Mouse (Mus musculus) heart, adult 11 months (tissue): ENCODE results near the gene H2-M10.2.
A peak's percentile ranks its signal among the peaks of the same experiment; 100 is the strongest.

Source experiments
- DNase-seq: peaks from one replicate; pipeline ENCODE4 v3.0.0; 2022

The H2-M10.2 gene

DNA sequence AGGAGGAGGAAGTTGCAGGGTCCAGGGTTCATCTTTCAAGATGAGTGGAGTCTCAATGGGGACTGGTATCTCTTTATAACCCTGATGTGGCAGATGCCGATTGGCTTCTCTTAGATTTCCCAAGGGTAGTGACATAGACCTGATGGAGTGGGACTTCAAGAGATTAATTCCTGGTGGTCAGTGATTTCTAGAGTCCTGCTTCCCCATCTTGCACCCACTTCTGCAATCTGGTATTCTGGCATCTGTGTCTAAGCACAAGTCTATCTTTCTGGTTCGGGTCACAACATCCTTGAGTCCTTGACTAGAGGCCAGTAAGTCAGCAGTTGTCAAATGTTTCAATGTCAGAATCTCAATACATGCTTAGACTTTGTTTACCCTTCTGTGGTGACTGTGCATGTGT is at the start of gene H2-M10.2:
Gene H2-M10.2 (minus strand): TSS at position 101 of the 400 bp plus-strand sequence.
- no peak for DNase-seq

DNA sequence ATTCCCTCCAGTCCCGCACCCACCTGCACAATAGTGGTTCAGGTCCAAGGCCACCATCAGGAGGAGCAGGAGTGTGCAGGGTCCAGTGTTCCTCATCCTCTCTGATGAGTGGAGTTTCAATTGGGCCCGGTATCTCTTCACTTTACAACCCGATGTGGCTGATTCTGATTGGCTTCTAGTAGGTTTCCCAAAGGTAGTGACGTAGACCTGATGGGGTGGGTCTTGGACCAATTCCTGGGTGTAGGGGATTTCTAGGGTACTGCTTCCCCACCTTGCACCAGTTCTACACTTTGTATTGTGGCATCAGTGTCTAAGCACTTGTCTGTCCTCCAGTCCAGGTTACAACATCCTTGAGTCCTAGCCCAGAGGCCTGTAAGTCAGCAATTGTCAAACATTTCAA is 39.8 kb upstream of the H2-M10.2 start, which contains the start of gene H2-M10.1:
Gene H2-M10.1 (minus strand): TSS at position 101 of the 400 bp plus-strand sequence.
- no peak for DNase-seq

DNA sequence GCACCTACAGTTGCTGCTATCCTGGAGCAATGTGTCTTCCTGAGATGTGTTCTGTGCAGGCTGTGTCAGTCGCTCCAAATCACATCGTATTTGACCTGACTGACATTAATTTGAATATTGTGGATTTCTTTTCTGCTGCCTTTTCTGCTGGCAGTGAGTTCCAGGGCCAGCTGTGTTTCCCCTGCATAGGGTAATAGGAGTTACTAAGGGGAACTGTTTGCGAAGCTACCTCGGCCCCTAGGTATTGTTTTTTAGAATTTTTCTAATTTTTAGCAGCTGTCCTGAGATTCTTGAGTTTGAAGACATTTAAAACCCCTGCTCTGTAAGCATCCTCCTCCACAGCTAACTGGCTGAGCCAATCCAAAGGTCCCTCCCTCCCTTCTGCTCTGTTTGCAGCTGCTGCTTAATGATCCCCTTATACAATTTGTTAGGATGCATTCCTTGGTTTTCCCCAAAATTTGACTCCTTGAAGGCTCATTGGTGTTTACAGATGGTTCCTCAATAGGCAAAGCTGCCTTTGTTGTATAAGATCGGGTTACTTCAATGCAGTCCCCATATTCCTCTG is 29.5 kb upstream of the H2-M10.2 start:
- DNase-seq = no peak

DNA sequence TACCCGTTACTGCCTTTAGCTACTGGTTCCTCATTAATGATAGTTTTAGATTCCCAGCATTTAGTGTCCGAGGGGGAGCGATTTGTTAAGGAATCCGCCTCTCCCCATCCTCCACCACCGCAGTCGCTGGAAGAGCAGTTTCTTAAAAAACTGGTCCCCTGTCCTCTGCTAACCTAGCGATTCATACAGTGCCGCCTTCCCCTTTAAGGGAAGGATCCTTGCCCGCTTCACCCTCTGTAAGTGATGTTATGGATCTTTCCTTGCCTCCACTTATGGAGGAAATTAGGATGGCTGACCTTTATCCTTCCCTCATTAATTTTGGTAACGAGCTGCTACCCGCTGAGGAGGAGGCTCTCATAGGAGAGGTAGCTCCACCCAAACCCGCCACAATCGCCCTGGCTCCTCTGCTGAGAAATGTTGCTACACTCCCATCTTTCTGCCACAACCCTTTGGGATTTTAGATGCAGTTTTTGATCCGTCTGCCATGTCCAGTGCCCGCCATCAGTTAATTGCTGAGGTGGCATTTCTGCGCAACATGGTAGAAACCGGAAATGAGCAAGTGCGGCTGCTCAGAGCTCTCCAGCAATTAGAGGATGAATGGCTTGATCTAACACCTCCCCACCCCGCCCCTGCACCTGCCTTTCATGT is 28.9 kb upstream of the H2-M10.2 start:
- DNase-seq = peak; percentile 92

DNA sequence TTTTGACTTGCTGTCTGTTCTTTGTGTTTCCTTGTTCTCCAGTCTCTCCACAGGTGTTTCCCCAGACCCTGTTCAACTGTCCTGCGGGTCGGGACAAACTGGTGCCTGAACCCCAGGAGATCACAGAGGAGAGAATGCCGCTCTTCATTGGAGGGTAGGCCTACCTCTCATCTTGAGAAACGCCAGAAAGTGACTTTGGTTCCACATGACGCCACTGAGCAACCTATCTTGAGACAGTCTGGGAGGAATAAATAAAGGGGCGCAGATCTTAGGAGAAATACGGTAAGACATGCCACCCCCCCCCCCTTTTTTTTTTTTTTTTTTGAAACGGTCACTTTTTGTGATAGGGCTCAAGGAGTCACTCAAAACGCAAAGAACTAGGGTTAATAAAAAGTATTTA is 28.2 kb upstream of the H2-M10.2 start:
- no peak for DNase-seq

DNA sequence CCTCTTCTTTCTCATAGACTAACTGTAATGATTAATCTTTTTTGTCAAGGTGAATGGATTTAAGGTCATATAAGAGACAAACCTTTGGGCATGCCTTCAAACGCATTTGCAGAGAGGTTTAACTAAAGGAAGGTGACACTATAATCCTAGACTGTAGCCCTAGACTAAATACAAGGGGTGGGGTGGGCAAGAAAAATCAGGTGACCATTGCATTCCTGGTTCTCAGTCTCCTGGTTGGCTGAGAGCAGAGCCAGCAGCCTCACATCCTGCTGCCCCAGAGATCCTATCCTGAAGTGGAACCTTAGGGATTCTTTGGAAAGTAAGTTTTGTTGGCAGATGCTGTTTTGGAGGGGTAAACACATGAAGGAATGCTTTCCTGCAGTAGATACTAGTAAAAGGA is 23.0 kb upstream of the H2-M10.2 start:
- no peak for DNase-seq

DNA sequence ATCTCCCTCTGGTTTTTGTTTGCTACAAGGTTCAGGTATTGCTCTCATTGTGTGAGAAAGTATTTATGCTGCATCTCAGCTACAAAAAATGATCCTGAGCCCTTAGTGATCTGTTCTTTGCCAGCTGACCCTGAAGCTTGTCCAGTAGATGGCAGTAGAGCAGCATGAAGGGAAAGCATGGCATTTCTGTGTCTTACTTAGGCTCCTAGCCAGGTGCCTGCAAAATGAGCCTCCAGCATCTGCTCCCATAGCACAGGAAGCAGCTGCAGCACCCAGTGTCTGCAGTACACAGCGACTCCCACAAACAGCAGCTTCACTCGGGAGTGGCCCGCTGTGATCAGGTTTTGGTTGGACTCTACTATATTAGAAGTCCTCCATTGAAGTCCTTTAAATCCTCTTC is 22.6 kb upstream of the H2-M10.2 start:
- DNase-seq = peak; percentile 91

DNA sequence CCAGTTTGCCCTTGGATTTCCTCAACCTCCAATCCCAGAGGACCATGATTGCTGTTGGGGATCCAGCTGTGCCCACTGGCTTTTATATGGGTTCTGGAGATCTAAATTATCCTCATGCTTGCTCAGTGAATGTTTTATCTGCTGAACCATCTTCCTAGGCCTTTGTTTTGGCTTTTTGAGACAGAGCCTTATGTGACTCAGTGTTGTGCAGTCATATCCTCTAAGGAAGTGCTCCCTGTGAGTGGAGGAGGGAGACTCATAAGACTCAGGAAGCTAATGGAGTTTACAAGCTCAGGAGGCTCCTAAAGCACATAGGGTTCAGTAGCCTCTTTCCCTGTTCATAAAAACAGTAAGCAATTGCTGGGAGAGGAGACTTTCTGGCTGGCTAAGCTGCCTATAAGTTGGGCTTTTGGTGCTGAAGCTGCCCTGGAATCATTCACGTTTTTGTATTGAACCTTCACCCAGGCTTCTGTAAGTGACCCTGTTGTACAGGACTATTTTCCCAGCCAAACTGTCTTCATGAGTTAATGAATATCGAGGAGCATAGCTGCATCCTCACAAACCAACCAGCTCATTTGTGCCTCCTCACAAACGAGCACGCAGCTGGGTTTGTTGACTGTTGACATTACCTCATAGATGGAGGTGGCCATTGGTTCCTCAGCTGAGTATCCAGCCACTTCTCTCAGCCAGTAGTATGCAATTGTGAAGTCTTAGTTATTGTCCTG is 4.6 kb downstream of the H2-M10.2 start:
- DNase-seq = peak; percentile 66

DNA sequence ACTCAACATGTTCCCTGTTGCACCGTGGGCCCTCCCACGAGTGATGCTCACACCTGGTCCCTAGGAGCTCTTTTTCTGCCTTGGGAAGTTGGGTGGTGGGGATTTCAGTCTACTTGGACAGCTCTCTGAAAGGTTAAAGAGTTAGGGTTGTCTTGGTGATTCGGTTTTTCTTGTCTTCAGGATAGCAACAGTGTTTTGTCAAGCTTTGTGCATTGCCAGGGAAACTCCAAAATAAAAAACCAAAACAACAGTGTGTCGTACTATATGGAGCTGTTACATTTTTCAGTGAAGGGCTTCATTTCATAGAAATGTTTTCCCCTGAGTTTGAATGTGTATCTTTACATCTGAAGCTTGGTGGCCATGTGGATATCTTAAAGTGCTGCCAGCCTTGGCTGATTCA is 11.5 kb downstream of the H2-M10.2 start:
- no peak for DNase-seq

DNA sequence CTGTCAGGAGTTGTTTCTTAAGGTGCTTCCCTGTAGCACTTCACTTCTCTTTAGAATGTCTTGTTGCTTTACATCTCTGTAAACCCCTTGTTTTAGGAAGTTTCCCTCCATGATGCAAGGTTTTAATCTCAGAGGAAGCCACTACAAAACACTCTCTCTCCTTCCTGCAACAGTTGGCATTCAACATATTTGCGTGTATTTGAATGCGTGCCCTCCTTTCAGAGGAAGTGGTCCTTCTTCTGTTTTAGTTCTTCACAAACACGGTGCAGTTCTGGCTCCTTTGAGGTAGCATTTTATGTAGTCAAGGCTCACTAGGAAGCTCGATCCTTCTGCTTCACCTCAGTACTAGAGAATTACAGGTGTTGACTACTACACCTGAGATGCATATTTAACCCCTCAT is 12.5 kb downstream of the H2-M10.2 start:
- DNase-seq = peak; percentile 29

DNA sequence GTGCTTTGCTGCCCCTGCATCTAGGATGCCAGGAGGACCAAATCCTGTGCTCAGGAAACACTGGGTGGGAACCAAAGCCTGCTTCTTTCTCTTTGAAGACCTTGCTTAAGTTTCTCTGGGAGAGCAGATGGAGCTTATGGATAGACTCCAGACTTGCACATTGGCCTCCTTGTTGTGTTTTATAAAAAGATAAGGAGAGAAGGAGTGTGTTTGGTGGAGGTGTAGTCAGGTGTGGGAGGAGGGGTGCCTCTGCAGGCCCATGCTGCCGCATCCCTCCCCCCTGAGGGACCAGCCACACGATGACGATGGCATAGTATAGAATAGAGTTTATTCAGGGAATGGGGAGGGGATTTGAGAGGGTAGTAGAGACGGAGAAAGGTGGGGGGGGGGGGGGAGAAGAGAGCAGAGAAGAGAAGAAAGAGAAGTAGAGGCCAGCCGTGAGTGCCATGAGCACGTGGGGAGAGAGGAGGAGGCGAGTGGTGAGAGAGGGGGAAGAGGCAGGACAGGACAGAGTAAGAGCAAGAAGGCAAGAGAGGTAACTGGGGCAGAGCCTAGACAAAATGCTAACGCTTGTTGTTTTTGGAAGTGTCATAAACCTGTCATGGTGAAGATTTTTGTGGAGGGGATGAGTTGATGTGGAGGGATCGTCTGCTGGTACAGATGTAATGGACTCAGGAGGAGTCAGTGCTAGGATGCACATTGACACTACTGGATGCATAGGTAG is 13.5 kb downstream of the H2-M10.2 start:
- DNase-seq = peak; percentile 87

DNA sequence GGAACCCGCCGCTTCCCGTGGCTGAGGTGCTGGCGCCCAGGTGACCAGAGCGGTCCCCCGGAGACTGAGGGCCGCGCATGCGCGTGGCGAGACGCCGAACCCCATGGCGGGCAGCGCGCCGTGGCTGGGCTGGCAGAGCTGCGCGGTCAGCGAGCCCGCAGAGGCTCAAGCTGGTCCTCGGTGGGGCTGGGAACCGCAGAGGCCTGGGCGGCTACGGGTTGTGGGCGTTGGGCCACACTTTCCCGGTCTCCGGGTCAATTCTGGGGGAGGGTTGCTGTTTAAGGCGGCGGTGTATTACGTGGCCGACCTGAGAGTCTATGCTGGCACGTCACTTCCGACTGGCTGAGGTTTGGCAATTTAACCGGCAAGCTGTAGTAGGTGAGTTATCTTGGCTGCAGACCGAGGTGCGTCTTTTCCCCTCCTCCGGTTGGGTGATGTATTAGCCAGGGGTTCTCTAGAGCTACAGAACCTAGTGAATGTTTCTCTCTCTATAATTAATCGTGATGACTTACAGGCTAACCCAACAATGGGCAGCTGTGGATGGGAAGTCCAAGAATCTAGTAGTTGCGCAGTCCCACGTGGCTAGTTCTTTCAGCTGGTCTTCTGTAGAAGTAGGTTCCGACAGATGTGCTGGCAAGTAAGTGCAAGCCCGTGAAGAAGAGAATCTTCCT is 14.6 kb downstream of the H2-M10.2 start, which contains the start of gene Trim39:
Gene Trim39 (minus strand): TSS at position 662 of the 671 bp plus-strand sequence.
- DNase-seq = peak; percentile 99

DNA sequence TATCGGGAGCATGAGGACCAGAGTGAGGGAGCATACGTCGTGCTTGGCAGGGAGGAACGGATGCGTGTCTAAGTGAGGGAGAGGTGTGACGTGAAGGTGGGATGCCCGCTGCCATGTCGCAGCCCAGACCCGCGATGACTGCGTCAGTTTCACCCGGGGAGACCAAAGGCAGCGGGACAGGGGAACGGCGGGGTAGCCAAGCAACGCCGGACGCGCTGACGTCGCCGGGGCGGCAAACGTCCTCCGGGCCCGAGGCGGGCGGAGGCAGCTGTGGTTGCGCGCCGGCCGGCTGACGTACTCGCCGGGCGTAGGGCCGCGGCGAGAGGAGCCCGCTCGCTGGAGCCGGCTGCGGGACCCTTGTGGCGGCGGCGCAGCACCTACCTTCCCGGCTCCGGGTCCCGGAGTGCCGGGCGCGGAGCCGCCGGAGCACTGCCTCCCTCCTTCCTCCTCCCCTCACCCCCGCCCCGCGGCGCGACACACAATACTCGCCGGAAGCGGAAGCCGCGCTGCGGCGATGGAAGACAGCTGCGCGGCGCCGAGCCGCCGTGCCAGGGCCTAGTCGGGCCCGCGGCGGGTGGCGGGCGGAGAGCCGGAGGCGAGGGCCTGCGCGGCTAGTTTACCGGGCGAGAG is 15.2 kb downstream of the H2-M10.2 start:
- peak; percentile 99 for DNase-seq

DNA sequence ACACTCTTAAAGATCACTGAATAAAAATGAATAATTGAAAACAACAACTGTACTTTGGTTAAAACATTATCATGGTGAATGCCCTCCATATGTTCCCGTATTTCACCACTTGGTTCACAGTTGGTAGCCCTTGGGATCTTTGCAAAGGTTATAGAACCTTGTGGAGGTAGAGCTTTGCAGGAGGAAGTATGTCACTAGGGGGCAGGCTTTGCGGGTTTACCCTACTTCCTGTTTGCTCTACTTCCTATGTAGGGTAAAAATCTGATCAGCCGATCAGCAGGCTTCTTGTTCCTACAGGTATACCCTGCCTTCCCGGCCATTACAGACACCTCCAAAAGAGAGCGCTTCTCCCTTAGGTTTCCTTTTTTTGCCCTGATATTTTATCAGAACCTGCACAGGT is 20.5 kb downstream of the H2-M10.2 start:
- DNase-seq = no peak

DNA sequence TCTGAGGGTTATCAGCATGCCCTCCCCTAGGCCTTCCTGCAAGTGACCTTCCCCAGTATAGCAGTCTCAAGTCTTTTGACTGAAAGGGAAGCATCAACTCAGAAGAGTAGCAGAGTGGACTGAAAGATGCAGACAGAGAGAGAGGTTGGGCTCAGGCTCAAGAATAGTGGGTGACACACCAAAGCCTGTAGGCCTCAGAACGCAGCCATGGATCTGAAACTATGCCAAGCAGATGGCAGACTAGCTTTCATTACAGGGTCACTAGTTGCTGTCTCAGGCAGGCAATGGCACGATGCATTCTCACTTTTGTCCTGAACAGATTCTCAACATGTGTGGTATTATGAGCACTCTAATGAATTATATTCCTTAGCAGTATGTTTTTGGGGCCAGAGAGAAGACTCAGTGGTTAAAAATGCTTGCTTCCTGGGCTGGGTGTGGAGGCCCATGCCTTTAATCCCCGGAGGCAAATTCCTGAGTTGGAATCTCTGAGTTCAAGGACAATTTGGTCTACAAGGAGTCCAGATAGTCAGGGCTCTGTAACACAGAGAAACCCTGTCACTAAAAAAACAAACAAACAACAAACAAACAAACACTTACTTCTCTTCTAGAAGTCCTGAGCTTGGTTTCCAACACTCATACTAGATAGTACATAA is 21.9 kb downstream of the H2-M10.2 start:
- peak; percentile 71 for DNase-seq

DNA sequence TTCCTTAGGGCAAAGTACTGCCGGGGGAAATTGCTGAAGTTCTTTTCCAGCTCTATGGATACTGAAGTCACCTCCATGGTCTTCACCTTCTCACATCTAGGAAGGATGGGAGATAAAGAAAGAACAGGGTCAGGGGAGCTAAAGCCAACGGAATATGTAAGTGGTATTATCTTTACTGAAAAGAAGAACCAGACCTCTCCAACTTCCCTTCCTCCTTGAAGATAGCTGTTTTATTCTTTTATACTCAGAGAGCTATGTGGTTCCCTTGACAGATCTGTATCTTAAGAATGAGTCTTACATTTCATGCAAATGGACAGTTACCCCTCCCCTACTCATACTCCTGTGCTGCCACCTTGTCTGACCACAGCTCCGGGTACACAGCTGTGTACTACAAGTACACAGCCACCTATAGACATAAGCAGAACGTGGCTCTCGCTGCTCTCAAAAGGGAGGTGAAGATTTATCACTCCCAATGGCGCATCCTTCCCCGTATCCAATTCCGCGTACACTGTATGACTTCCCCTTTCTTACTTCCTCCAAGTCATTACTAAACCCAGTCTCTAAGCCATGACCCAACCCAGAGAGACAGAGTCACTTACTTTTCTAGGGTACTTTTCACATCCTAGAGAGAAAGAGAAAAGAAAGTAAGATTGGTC is 24.7 kb downstream of the H2-M10.2 start:
- DNase-seq = no peak

DNA sequence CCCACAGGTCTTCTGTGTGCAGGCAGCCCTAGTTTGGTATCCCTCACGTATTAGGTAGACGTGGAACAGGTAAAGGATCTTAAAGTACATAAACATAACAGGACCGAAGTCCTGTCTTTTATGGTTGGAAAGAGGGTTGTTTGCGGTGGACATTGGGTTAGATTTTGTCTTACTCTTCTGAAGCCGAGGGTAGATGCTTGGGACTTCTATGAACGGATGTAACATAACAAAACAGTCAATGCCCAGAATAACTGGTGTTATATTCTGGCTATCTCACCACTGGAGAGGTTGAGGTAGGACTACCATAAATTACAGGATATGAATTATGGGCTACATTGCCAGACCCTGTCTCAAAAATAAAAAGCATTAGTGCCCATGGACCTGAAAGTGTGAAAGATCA is 28.3 kb downstream of the H2-M10.2 start, which contains the start of gene Rpp21:
Gene Rpp21 (minus strand): TSS at position 101 of the 400 bp plus-strand sequence.
- DNase-seq = no peak

DNA sequence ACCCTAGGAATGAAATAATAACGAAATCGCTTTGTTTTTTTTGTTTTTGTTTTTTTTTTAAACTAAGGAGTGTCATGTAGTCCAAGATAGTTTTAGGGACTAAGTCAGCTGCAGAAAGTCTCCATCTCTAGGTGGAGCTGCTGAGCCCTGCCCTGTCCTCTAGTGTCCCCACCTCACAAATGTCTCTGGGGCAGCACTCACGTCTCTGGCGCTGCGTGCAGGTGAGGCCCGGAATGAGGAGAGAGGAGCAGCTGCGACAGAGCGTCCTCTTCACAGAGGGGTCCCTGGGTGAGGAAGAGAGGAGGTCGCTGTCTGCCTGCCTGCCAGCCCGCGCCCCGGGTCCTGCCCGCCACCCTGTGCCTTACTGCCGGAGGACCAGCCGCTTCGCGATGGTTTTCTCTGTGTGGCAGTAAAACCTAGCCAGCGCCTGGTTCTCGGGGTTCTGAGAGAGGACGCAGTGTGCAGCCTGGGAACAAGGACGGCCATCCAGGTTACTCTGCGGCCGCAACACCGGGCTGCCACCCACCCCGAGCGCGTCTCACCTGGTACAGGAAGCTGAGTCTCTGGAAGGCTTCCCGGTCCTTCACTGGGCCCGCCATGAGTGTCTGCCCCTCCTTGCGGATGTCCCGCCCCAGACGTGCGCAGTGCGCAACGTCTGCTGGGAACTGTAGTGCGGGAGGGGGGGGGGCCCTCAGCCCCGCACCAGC is 28.9 kb downstream of the H2-M10.2 start:
- peak; percentile 98 for DNase-seq

DNA sequence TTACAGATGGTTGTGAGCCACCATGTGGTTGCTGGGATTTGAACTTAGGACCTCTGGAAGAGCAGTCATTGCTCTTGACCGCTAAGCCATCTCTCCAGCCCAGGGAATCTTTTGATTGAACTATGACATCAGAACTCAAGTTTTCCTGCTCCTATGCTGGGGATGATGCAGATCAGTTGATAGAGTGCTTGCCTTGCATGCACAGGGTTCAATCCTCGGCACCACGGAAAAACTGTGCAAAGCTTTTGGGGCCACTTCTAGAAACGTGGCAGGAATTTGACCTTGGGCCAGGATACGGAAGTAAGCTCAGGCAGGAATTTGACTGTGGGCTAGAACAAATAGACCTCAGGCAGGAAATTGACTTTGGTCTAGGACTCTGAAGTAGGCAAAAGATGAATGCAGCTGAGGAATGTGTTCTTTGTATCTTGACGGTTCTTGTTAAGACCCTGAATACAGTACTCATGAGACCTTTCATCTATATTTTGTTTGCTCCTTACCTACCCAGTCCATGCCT is 33.1 kb downstream of the H2-M10.2 start:
- no peak for DNase-seq

DNA sequence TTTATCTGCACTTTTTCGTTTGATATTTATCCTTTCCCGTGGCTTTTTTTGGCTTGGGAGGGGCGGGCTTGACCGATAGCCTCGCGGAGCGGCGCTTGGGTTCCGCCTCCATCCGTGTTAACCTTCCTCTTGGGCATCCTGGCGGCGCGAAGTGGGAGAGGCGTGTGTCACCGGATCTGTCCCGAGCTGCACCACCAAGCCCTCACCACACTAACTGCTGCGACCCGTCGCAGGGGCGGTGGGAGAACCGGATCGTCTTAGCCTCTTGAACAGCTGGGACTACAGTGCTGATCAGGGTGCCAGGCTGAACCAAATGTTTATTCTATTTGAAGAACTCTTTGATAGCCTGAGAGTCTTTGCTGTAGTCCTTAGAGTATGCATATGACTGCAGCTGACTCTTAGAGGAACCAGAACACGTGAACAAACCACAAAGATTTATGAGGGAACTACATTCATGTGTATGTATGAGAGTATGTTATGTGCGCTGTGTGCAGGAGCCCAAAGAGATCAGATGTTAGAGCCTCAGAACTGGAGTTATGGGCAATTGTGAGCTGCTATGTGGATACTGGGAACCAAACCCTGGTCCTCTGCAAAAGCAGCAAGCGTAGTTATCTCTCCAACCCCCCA is 33.9 kb downstream of the H2-M10.2 start:
- DNase-seq = peak; percentile 91
